ENCODE assay signal across 10 mouse cellular contexts in the genomic region with DNA sequence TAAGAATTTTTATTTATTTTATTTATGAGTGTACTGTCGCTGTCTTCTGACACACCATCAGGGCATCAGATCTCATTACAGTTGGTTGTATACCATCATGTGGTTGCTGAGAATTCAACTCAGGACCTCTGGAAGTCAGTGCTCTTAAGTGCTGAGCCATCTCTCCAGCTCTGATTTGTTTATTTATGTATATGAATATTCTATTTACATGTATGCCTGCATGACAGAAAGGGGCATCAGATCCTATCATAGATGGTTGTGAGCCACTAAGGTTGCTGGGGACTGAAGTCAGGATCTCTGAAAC. TPM values are rescaled to one million over a fixed set of nuclear protein-coding genes. Genes with fewer than 3 reads are reported as not detected.
DNase-seq lines count a peak whose midpoint lies in the region; ATAC-seq and TF ChIP-seq lines count a peak whose summit lies in the region.
"Had no signal": no experiment of that assay in that cellular context is flagged by ENCODE, and none has a peak within 500 bp of the region (broad histone marks: within the 10 kb centered on the region; RNA-seq: fewer than 3 reads in every experiment).

No protein-coding gene starts in this region.

- WGBS in heart, embryonic 15.5 days, result 2% methylated on average over 1 of the region's 1 CpGs
- 12% methylated on average over 1 of the region's 1 CpGs for WGBS in neural tube, embryonic 12.5 days
- WGBS in liver, postnatal 0 days (ENCODE audit: insufficient replicate concordance), result 7% methylated on average over 1 of the region's 1 CpGs

- no peak for TF ChIP-seq CTCF in liver, postnatal 0 days (IDR thresholded peaks at IDR 0.05; ENCODE audit: low read depth)

- H3K4me1 ChIP-seq in heart, embryonic 15.5 days (replicated peaks), result peaks cover 8% of the 10 kb centered on the region
- peaks cover 14% of the 10 kb centered on the region for H3K4me1 ChIP-seq in neural tube, embryonic 12.5 days
- H3K4me1 ChIP-seq in liver, postnatal 0 days (ENCODE audit: insufficient read depth), result peaks cover 6% of the 10 kb centered on the region

- intact Hi-C loops in heart, postnatal 14 days (cut with DNase I), result loop anchor here (2.0 to 5.0 kb wide), 2 partner anchors 66 to 110 kb away; no protein-coding TSS in a partner anchor

- peak overlapping the region; percentile 76; the same call in 1 of the 2 replicates for H3K4me3 ChIP-seq in heart, embryonic 15.5 days
- no peak overlapping the region for H3K4me3 ChIP-seq in neural tube, embryonic 12.5 days
- H3K4me3 ChIP-seq in liver, postnatal 0 days (ENCODE audit: low read depth, low read length), result peak overlapping the region; percentile 76

- no peaks in the 10 kb centered on the region for H3K27me3 ChIP-seq in heart, embryonic 15.5 days
- H3K27me3 ChIP-seq in neural tube, embryonic 12.5 days (replicated peaks), result no peaks in the 10 kb centered on the region
- H3K27me3 ChIP-seq in liver, postnatal 0 days (ENCODE audit: insufficient read depth, low read length), result no peaks in the 10 kb centered on the region

- no peak for DNase-seq in heart, postnatal 14 days
- no peak for DNase-seq in neural tube, embryonic 10.5 days (ENCODE audit: extremely low spot score, low spot score)
- DNase-seq in liver, postnatal 0 days, result no peak
- DNase-seq in yolk sac, embryonic 10.5 days (ENCODE audit: low spot score), result no peak
- DNase-seq in layer of hippocampus, postnatal 10 days (ENCODE audit: low spot score in 2 of 2), result no peak
- no peak for DNase-seq in retina, embryonic 14.5 days (ENCODE audit: low spot score)

- no peak overlapping the region for H3K27ac ChIP-seq in heart, embryonic 15.5 days
- no peak overlapping the region for H3K27ac ChIP-seq in neural tube, embryonic 12.5 days
- no peak overlapping the region for H3K27ac ChIP-seq in liver, postnatal 0 days (ENCODE audit: low read depth)

- peaks cover 29% of the 10 kb centered on the region; the same call in 1 of the 2 replicates for H3K36me3 ChIP-seq in heart, embryonic 15.5 days
- H3K36me3 ChIP-seq in neural tube, embryonic 12.5 days, result peaks cover 31% of the 10 kb centered on the region
- peaks cover 8% of the 10 kb centered on the region; the same call in 1 of the 2 replicates for H3K36me3 ChIP-seq in liver, postnatal 0 days (replicated peaks; ENCODE audit: insufficient read depth, low read length)

- H3K4me2 ChIP-seq in heart, embryonic 15.5 days, result no peak overlapping the region
- peak overlapping the region; percentile 80 for H3K4me2 ChIP-seq in neural tube, embryonic 12.5 days (replicated peaks)
- peak overlapping the region; percentile 98; the same call in 1 of the 2 replicates for H3K4me2 ChIP-seq in liver, postnatal 0 days (ENCODE audit: low read depth, low read length)

- ATAC-seq in heart, embryonic 15.5 days (replicated peaks; ENCODE audit: insufficient number of reproducible peaks, insufficient read depth, low FRiP score, low read depth), result no peak
- ATAC-seq in neural tube, embryonic 12.5 days (ENCODE audit: low FRiP score, low read depth), result 0 out of 2 replicates have a peak, but pooled peaks have one; percentile 3
- no peak for ATAC-seq in liver, postnatal 0 days

- H3K9me3 ChIP-seq in heart, embryonic 15.5 days (replicated peaks), result no peaks in the 10 kb centered on the region
- H3K9me3 ChIP-seq in neural tube, embryonic 12.5 days, result no peaks in the 10 kb centered on the region
- H3K9me3 ChIP-seq in liver, postnatal 0 days (ENCODE audit: low read length), result no peaks in the 10 kb centered on the region

- TF ChIP-seq EP300 in liver, postnatal 0 days (IDR thresholded peaks at IDR 0.05; ENCODE audit: low read depth), result no peak

- H3K9ac ChIP-seq in heart, embryonic 15.5 days, result no peak overlapping the region
- H3K9ac ChIP-seq in neural tube, embryonic 12.5 days, result no peak overlapping the region
- H3K9ac ChIP-seq in liver, postnatal 0 days (replicated peaks), result no peak overlapping the region

RNA-seq across cellular contexts. Expression of gene Tmem101, which starts 0.5 kb away (rescaled TPM):
- 30.6 and 35.9 TPM in 2 replicates for polyA plus RNA-seq in heart, embryonic 15.5 days (2015; fragmentation: Nextera tagmentation; extraction: Ambion mirVana)
- 10 to 100 TPM; 14.5 TPM for total RNA-seq in heart, postnatal 14 days (2021)
- polyA plus RNA-seq in neural tube, embryonic 12.5 days (2016; fragmentation: Nextera tagmentation; extraction: Ambion mirVana), result 35.3 and 37.3 TPM in 2 replicates
- polyA plus RNA-seq in liver, postnatal 0 days (2015; fragmentation: Nextera tagmentation; extraction: Ambion mirVana), result 5.8 and 6.4 TPM in 2 replicates
- total RNA-seq in layer of hippocampus, postnatal 10 days (2021), result 10 to 100 TPM; 29.8 TPM

RNA-seq across cellular contexts. Expression of gene Nags, which starts 11.4 kb away (rescaled TPM):
- 0.24 TPM in 1 of 2 replicates, not detected in the other for polyA plus RNA-seq in heart, embryonic 15.5 days (2015; fragmentation: Nextera tagmentation; extraction: Ambion mirVana)
- total RNA-seq in heart, postnatal 14 days (2021), result not detected
- not detected in 2 replicates for polyA plus RNA-seq in neural tube, embryonic 12.5 days (2016; fragmentation: Nextera tagmentation; extraction: Ambion mirVana)
- 18.5 and 25.1 TPM in 2 replicates for polyA plus RNA-seq in liver, postnatal 0 days (2015; fragmentation: Nextera tagmentation; extraction: Ambion mirVana)
- not detected for total RNA-seq in layer of hippocampus, postnatal 10 days (2021)
- polyA plus RNA-seq: kidney, embryonic 14.5 days had no signal

RNA-seq across cellular contexts. Expression of gene Lsm12, which starts 28.4 kb away (rescaled TPM):
- 74.6 and 83.4 TPM in 2 replicates for polyA plus RNA-seq in heart, embryonic 15.5 days (2015; fragmentation: Nextera tagmentation; extraction: Ambion mirVana)
- 10 to 100 TPM; 44.4 to 47.6 TPM for total RNA-seq in heart, postnatal 14 days (2021)
- polyA plus RNA-seq in neural tube, embryonic 12.5 days (2016; fragmentation: Nextera tagmentation; extraction: Ambion mirVana), result 87.0 and 112 TPM in 2 replicates
- 52.2 and 55.0 TPM in 2 replicates for polyA plus RNA-seq in liver, postnatal 0 days (2015; fragmentation: Nextera tagmentation; extraction: Ambion mirVana)
- total RNA-seq in layer of hippocampus, postnatal 10 days (2021), result 10 to 100 TPM; 73.8 to 77.8 TPM

RNA-seq across cellular contexts. Expression of gene G6pc3, which starts 32.7 kb away (rescaled TPM):
- polyA plus RNA-seq in heart, embryonic 15.5 days (2015; fragmentation: Nextera tagmentation; extraction: Ambion mirVana), result 20.9 and 23.3 TPM in 2 replicates
- 10 to 100 TPM; 35.0 to 35.7 TPM for total RNA-seq in heart, postnatal 14 days (2021)
- 29.6 and 30.8 TPM in 2 replicates for polyA plus RNA-seq in neural tube, embryonic 12.5 days (2016; fragmentation: Nextera tagmentation; extraction: Ambion mirVana)
- polyA plus RNA-seq in liver, postnatal 0 days (2015; fragmentation: Nextera tagmentation; extraction: Ambion mirVana), result 6.7 and 6.8 TPM in 2 replicates
- 10 to 100 TPM; 44.4 to 45.4 TPM for total RNA-seq in layer of hippocampus, postnatal 10 days (2021)

RNA-seq across cellular contexts. Expression of gene Pyy, which starts 49.1 kb away (rescaled TPM):
- polyA plus RNA-seq in heart, embryonic 15.5 days (2015; fragmentation: Nextera tagmentation; extraction: Ambion mirVana), result not detected in 2 replicates
- total RNA-seq in heart, postnatal 14 days (2021), result not detected
- 1.1 TPM in 1 of 2 replicates, not detected in the other for polyA plus RNA-seq in neural tube, embryonic 12.5 days (2016; fragmentation: Nextera tagmentation; extraction: Ambion mirVana)
- polyA plus RNA-seq in liver, postnatal 0 days (2015; fragmentation: Nextera tagmentation; extraction: Ambion mirVana), result 1.8 TPM in 1 of 2 replicates, not detected in the other
- not detected for total RNA-seq in layer of hippocampus, postnatal 10 days (2021)
- total RNA-seq: left cerebral cortex, postnatal 10 days had no signal
- polyA plus RNA-seq: kidney, embryonic 14.5 days had no signal

Comparison
In these comparisons a context has a peak if more than half of its experiments do, and no peak if none do; other contexts are left out.
1. RNA of gene Nags, which starts 11.4 kb away (polyA plus RNA-seq): 18.5 to 25.1 TPM in liver, postnatal 0 days; 0.24 TPM in heart, embryonic 15.5 days and not detected in neural tube, embryonic 12.5 days; every median in the first group is over 10 times any median in the second.